Mouse (Mus musculus) small intestine, adult 2 months (tissue): ENCODE data around the gene Cxcl13.

Experiments used
- CTCF ChIP-seq: fragments of 200-500 bp; IDR thresholded peaks from 2 replicates; pipeline ENCODE4 v1.5.1; 2012; ENCODE audit warnings: low read depth, mild to moderate bottlenecking, control low read depth, inconsistent platforms, low read length, moderate library complexity, mixed read lengths; ENCODE audit not compliant: insufficient replicate concordance, insufficient read length; ENCODE audit errors: extremely low read depth
- POLR2A ChIP-seq: fragments of 200-500 bp; IDR thresholded peaks from 2 replicates; pipeline ENCODE4 v1.6.1; 2012; ENCODE audit warnings: low read depth, mild to moderate bottlenecking, control low read depth, inconsistent platforms, low read length, moderate library complexity

DNA sequence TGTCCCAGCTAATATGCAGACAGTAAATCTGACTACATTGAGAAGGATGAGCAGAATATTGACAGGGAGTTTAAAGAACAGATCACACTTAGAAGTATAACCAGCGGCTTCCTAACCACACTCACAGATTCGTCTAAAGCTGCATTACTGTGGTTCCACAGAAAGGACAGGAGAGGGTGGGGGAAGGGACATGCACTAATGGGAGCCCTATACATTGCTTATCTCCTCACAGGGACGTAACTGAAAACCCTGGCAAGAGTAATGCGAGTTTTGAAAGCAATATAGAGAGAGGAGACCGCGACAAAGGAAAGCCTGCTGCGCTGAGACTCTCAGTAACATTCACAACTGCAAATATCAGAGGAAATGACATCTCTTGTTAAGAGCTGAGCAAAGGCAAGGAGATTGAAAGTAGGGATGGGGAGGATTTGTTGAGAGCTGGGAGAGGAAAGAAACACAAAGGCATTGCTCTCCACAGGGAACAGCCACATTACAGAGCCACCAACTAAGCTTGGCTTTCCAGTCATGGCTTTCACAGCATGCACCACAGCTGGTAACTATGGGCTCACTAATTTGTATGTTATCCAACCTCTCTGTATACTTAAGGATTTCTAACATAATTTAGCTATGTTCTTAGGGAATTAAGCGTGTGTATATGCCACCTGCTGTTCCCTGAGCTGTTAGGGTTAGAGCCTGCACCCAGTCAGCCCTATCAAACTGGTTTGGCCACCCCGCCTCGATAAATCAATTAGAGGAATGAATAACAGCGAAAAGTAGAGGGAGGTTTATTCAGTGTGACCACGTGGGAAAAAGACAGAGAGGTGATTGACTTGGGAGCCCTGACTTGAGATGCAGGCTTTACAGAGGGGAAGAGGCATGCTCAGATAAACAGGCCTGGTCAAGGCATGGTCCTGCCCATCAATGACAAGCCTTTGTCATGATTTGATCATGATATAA is 34.9 kb downstream of the Cxcl13 start:
- TF ChIP-seq CTCF: no peak
- no peak for TF ChIP-seq POLR2A
